Mouse (Mus musculus): ENCODE data around the gene Asb10. TPM values are rescaled to one million over a fixed set of nuclear protein-coding genes. Genes with fewer than 3 reads are reported as not detected.
A peak's percentile ranks its signal among the peaks of the same experiment; 100 is the strongest.

Gene Asb10
- total RNA-seq, 2 experiments from 2014 or later = 2.6 to 3.0 TPM

DNA sequence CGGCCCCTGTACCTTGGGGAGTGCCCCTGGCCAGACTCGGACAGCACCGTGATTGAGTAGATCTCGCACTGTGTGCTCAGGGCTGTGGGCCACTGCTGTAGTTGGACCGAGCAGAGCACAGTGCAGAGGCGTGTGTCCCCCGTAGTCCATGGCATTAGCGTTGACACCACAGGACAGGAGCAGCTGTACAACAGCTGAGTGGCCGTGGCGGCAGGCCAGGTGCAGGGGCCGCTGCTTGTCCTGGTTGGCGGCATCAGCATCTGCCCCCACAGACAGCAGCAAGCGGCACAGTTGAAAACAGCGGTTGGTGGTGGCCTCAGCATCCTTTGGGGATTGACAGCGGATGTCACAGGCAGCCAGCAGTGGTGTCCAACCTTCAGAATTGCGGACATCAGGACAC is 3.2 kb downstream of the Asb10 start:
- no peak for DNase-seq (ENCODE audit: low spot score in 2 of 2)

- no peak for DNase-seq (ENCODE audit: low spot score in 2 of 2)
These were observed 4.3 kb downstream of the Asb10 start for GRCm38 (mm10) chr5:24536511-24536910.

GRCm38 (mm10) chr5:24535731-24536130 is 5.0 kb downstream of the Asb10 start:
- DNase-seq (ENCODE audit: low spot score in 2 of 2) = no peak

DNA sequence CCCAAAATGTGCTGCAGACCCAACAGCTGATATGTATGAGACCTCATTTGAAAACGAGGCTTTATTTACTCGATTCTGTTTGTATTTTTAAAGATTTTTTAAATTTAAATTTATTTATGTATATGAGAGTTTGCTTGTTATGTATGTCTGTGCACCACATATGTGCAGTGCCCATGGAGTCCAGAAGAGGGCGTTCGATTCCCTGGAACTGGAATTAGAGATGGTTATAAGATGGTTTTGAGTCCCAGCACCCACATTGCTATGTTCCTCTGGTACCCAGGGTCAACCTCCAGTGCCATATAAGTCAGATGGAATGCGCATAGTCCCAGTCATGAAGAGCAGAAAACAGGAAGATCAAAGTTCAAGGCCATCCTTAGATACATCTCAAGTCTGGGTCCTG is 6.5 kb downstream of the Asb10 start:
- DNase-seq (ENCODE audit: low spot score in 2 of 2) = no peak

DNA sequence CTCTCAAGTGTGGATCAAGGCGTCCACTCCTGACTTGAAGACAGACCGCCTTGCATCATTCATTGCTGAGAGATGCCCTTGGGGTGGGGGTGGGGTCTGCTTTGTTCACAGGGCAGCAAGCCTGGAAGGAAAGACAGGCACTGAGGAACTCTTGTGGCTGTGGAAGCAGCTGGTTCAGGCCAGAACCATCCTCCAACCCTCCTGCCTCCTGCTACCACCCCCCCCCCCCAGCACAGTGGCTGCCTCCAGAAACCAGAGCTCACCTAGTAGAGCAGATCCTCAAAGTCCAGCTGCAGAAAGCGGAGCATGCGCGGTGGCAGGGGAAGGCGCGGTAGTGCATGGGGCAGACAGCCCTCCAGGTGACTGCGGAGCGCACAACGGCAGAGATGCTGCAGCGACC is 7.4 kb downstream of the Asb10 start:
- DNase-seq (ENCODE audit: low spot score in 2 of 2) = no peak

- peak; percentile 74 to 87 for DNase-seq (ENCODE audit: low spot score in 2 of 2)
These were observed 10.6 kb downstream of the Asb10 start for GRCm38 (mm10) chr5:24530042-24530689.

DNA sequence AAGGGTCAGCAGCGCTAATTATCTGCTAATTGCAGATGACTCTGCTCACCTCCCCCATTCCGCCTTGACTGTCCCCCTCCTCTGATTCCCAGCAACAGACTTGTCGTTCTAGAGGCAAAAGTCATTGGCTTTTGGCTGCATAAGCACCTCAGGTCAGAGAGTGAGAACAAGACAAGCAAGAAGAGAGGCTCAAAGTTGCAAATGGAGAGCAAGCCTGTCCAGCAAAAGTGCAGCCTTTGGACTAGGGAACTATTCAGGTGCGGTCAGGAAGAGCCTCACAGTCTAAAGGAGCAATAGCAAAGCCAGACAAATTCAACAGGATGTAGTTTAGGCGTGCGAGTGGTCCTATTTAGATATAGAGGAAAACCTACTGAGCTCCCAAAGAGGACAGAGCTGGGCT is 13.0 kb downstream of the Asb10 start:
- DNase-seq (ENCODE audit: low spot score in 2 of 2) = no peak

- no peak for DNase-seq (ENCODE audit: low spot score in 2 of 2)
These were observed 13.9 kb downstream of the Asb10 start, which contains the start of gene Gbx1 for GRCm38 (mm10) chr5:24526889-24527230. Gene Gbx1 (minus strand): TSS chr5:24527202.

GRCm38 (mm10) chr5:24526190-24526888 is 14.4 kb downstream of the Asb10 start:
- no peak for DNase-seq (ENCODE audit: low spot score in 2 of 2)

GRCm38 (mm10) chr5:24525360-24526189 is 15.2 kb downstream of the Asb10 start:
- DNase-seq (ENCODE audit: low spot score in 2 of 2) = no peak

- DNase-seq (ENCODE audit: low spot score in 2 of 2) = no peak
These were observed 16.3 kb downstream of the Asb10 start for GRCm38 (mm10) chr5:24524522-24524921.

- no peak for DNase-seq (ENCODE audit: low spot score in 2 of 2)
These were observed 17.0 kb downstream of the Asb10 start for GRCm38 (mm10) chr5:24523806-24524205.

- no peak for DNase-seq (ENCODE audit: low spot score in 2 of 2)
These were observed 19.4 kb downstream of the Asb10 start for GRCm38 (mm10) chr5:24521366-24521765.

- DNase-seq (ENCODE audit: low spot score in 2 of 2) = no peak
These were observed 28.5 kb downstream of the Asb10 start for GRCm38 (mm10) chr5:24512271-24512670.

GRCm38 (mm10) chr5:24510635-24511034 is 30.1 kb downstream of the Asb10 start:
- DNase-seq (ENCODE audit: low spot score in 2 of 2) = peak in 1 of 2 experiments; percentile 27

GRCm38 (mm10) chr5:24508406-24508805 is 32.4 kb downstream of the Asb10 start:
- no peak for DNase-seq (ENCODE audit: low spot score in 2 of 2)

DNA sequence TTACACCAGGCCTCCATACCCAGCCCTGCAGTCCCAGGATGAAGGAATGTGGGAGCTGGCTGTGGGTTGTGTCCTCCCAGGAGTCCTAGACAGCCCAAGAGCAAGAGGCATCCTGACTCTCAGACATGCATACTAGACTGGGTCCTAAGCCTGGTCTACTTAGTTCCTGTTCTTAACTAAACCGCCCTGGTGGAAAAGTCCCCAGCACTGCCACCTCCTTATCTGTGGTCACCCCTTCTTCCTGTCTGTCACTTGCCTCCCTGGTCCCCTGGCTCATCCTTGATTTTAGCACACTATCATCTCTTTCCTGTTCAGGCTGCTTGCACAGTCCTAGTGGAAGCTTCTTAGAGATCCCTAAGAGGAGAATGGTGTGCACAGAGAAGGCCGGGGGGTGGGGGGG is 35.3 kb downstream of the Asb10 start:
- no peak for DNase-seq (ENCODE audit: low spot score in 2 of 2)

DNA sequence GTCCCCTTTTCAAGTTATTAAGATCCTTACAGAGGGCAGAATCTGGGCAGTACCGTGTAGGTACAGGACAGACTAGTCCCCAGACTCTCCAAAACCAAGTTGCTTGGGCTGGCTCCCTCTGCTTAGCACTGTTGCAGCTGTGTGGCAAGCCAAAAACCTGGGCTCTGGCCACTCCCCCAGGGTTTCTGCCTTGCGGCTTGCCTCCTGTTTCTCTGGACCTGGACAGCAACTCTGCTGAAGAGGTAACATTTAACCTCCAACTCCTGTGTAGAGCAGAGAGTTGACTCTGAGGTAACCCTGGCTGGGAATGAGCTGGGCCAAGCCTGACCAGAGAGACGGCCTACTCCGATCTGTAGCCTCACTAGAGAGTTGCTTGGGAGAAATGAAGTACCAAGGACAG is 38.0 kb downstream of the Asb10 start:
- no peak for DNase-seq (ENCODE audit: low spot score in 2 of 2)

GRCm38 (mm10) chr5:24500851-24501250 is 39.9 kb downstream of the Asb10 start:
- DNase-seq (ENCODE audit: low spot score in 2 of 2) = no peak

- no peak for DNase-seq (ENCODE audit: low spot score in 2 of 2)
These were observed 41.7 kb downstream of the Asb10 start for GRCm38 (mm10) chr5:24499113-24499512.

GRCm38 (mm10) chr5:24497526-24497925 is 43.3 kb downstream of the Asb10 start:
- DNase-seq (ENCODE audit: low spot score in 2 of 2) = no peak

- no peak for DNase-seq (ENCODE audit: low spot score in 2 of 2)
These were observed 44.0 kb downstream of the Asb10 start for GRCm38 (mm10) chr5:24496756-24497155.
